Mouse (Mus musculus) urinary bladder, postnatal 4 days (tissue): ENCODE data around the gene Fbp2.
"Not testable (repeated sequence)": the region's sequence is repeated elsewhere in the genome, so short reads cannot be mapped to it uniquely, and the experiment has no call there.

Experiments
- DNase-seq, 2 experiments: peaks; one replicate each; pipeline ENCODE4 v3.0.0; 2021 to 2022; ENCODE audit warnings: low spot score in 2 of 2

The Fbp2 gene

GRCm38 (mm10) chr13:62865651-62866315 is 7.6 kb upstream of the Fbp2 start:
- DNase-seq: no peak

GRCm38 (mm10) chr13:62863771-62864170 is 5.5 kb upstream of the Fbp2 start:
- DNase-seq: no peak

- DNase-seq: no peak
Observed at GRCm38 (mm10) chr13:62862875-62863274, 4.7 kb upstream of the Fbp2 start.

GRCm38 (mm10) chr13:62860068-62860467 is 1.8 kb upstream of the Fbp2 start:
- DNase-seq: no peak

GRCm38 (mm10) chr13:62859251-62859650 is 1.0 kb upstream of the Fbp2 start:
- DNase-seq: not testable (repeated sequence)

GRCm38 (mm10) chr13:62856850-62857249 is 1.4 kb downstream of the Fbp2 start:
- no peak for DNase-seq

GRCm38 (mm10) chr13:62856305-62856675 is 1.9 kb downstream of the Fbp2 start:
- peak; percentile 68 to 70 for DNase-seq

- DNase-seq: no peak
Observed at GRCm38 (mm10) chr13:62855396-62856304, 2.6 kb downstream of the Fbp2 start.

GRCm38 (mm10) chr13:62854666-62855065 is 3.6 kb downstream of the Fbp2 start:
- DNase-seq: peak; percentile 61 to 85

GRCm38 (mm10) chr13:62833341-62833740 is 24.9 kb downstream of the Fbp2 start:
- no peak for DNase-seq

- no peak for DNase-seq
Observed at GRCm38 (mm10) chr13:62832239-62832638, 26.0 kb downstream of the Fbp2 start.

GRCm38 (mm10) chr13:62815705-62816104 is 42.5 kb downstream of the Fbp2 start:
- not testable (repeated sequence) for DNase-seq

- DNase-seq: no peak
Observed at GRCm38 (mm10) chr13:62812713-62813112, 45.5 kb downstream of the Fbp2 start.

- not testable (repeated sequence) for DNase-seq
Observed at GRCm38 (mm10) chr13:62807981-62808380, 50.2 kb downstream of the Fbp2 start.
